Mouse (Mus musculus): ENCODE measurements around the gene Trmt2a. TPM values are rescaled to one million over a fixed set of nuclear protein-coding genes. Genes with fewer than 3 reads are reported as not detected.

Gene Trmt2a
- total RNA-seq (2021), result 10 to 100 TPM; 51.1 to 54.9 TPM
- long read RNA-seq, experiment 1, transcript Trmt2a-203 (12 exons, 2,367 nt), result major isoform, 13 of 52 reads
- long read RNA-seq, experiment 1, partial matches to known transcripts, result 5 of 52 reads
- long read RNA-seq, experiment 1, other reads (novel, unspliced or antisense), result 25 of 52 reads
- long read RNA-seq, experiment 2, transcript Trmt2a-203 (12 exons, 2,367 nt), result major isoform, 18 of 50 reads
- long read RNA-seq, experiment 2, partial matches to known transcripts, result 5 of 50 reads
- long read RNA-seq, experiment 2, other reads (novel, unspliced or antisense), result 26 of 50 reads

- 0 out of 2 replicates have a peak, but pooled peaks have one; percentile 22 for TF ChIP-seq CTCF (conservative IDR thresholded peaks at IDR 0.05)
- H3K27ac ChIP-seq, result peak within 1 kb of the TSS; percentile 96
Measured at GRCm38 (mm10) chr16:18248433-18249363, at the start of gene Trmt2a, which contains the start of gene Ranbp1. TSS of gene Trmt2a (plus strand) at chr16:18248679. TSS of gene Ranbp1 (minus strand) at chr16:18248732.

DNA sequence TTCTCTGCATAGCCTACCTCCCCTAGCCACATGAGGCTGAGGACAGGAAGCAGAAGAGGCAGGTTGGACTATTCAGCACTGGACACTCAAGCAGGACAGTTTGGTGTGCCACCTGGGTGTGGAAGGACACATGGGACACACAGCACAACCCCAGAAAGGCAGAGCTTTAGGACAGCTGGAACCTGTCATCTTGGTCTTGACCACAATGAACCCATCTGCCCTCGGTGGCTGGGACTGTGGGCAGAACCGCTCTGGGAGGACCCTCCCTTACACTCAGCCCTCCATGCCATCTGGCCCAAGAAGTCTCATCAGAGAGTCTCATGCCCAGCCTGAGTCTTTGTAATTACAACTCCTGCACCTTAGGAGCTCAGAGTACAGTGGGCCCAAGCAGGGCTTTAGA lies 48.4 kb upstream of the Trmt2a start:
- DNase-seq (ENCODE audit: low spot score in 2 of 2), result no peak
- Histone ChIP-seq H3K4me3 (no peak overlapping the region), H3K27ac (no peak overlapping the region)
- no peak for TF ChIP-seq CTCF (conservative IDR thresholded peaks at IDR 0.05)

More at GRCm38 (mm10) chr16:18248433-18249363, at the start of gene Trmt2a, which contains the start of gene Ranbp1:
- H3K4me3 ChIP-seq, result peak within 1 kb of the TSS; percentile 69
- peak; percentile 97 to 98 for DNase-seq (ENCODE audit: low spot score in 2 of 2)

DNA sequence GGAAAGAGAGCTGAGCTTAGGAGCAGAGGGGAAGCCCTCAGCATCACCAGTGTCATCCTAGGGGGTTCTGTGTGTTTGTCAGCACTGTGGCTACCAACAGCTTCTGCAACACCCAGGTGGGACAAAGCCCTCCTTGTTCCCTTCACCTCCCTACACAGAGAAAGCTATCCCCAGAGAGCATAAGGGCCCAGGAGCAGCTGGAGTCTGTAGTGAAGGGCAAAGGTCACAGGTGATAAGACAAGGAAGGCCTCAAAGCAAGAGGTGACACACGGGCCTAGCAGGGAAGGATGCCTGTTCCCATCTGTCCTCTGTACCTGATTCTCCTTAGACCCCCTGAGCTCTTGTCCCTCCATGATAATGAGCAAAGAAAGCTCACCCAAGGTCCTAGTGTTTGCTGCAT lies 46.9 kb upstream of the Trmt2a start:
- DNase-seq (ENCODE audit: low spot score in 2 of 2), result no peak
- Histone ChIP-seq H3K27ac (no peak overlapping the region), H3K4me3 (no peak overlapping the region)
- no peak for TF ChIP-seq CTCF (conservative IDR thresholded peaks at IDR 0.05)

GRCm38 (mm10) chr16:18202061-18202460 lies 46.4 kb upstream of the Trmt2a start:
- no peak for TF ChIP-seq CTCF (conservative IDR thresholded peaks at IDR 0.05)
- Histone ChIP-seq H3K4me3 (no peak overlapping the region), H3K27ac (no peak overlapping the region)
- no peak for DNase-seq (ENCODE audit: low spot score in 2 of 2)

DNA sequence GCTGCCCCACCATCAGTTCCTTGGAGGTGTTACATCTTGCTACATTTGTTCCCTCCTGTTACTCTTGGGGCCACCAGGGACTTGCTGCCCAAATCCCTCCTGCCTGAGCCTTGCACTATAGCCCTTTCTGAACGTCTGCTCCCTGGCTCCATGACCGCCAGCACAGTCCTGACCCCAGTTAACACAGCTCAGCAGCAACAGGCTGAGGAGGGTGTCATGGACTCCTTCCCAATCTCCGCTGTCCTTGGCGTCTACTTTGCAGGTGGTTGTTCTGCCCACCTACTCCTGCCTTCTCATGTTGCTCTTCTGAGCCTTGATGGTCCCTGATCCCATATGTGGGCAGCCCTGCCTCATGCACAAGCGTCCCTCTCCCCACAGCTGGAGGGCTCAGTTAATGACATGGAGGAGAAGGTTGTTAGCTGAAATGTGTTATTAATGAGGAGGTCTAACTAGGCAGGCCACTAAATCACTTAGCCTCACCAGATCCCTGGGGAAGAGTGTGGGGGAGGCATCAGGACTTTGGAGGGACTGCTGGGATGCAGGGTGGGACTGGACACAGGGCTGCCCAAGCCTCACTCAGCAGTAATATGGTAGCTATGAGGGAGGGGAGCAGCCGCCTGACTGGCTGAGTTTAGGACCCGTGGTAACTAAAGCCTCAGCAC lies 44.9 kb upstream of the Trmt2a start:
- no peak overlapping the region for H3K27ac ChIP-seq
- no peak for DNase-seq (ENCODE audit: low spot score in 2 of 2)
- no peak for TF ChIP-seq CTCF (conservative IDR thresholded peaks at IDR 0.05)
- no peak overlapping the region for H3K4me3 ChIP-seq

DNA sequence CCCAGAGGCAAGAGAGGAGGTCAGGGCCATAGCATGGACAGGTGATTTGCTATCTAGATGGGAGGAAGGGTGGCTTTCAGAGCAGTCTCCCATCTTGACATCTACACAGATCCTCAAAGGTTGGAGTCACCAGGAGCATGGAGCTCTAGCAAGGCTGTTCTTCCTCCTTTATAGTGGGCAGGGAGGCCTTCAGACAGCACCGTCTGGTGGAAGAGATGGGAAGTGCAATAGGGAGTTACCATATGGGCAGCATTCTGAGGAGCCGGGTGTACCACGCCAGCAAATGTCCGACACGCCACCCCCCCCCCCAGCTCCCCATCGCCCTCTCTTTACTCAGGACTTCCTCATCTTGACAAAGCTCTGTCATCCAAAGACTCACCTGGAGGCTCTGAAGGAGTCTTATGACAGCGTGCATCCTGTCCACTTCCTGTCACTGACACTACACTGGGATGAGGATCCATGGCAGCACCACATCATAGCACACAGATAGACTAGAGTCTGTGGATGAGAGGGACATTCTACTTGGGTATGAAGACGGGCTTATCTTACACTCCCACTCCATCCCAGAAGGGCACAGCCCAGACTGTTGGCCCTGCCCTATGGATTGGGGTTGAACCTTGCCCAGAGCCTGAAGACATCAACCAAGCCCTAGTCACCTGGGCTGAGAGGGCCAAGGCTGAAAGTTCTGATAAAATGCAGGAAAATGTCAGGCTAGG lies 37.6 kb upstream of the Trmt2a start:
- peak; percentile 72 to 85 for DNase-seq (ENCODE audit: low spot score in 2 of 2)
- Histone ChIP-seq H3K27ac (peak overlapping the region; percentile 69; the same call in 1 of the 2 replicates), H3K4me3 (no peak overlapping the region)
- TF ChIP-seq CTCF (conservative IDR thresholded peaks at IDR 0.05), result peak; percentile 90

GRCm38 (mm10) chr16:18211417-18212171 lies 36.9 kb upstream of the Trmt2a start:
- TF ChIP-seq CTCF (conservative IDR thresholded peaks at IDR 0.05), result peak; percentile 100
- Histone ChIP-seq H3K4me3 (no peak overlapping the region), H3K27ac (peak overlapping the region; percentile 69; the same call in 1 of the 2 replicates)
- peak; percentile 85 to 94 for DNase-seq (ENCODE audit: low spot score in 2 of 2)

- Histone ChIP-seq H3K4me3 (peak overlapping the region; percentile 26), H3K27ac (peak overlapping the region; percentile 91)
- DNase-seq (ENCODE audit: low spot score in 2 of 2), result peak; percentile 66 to 78
- TF ChIP-seq CTCF (conservative IDR thresholded peaks at IDR 0.05), result no peak
Measured at GRCm38 (mm10) chr16:18213689-18214088, 34.8 kb upstream of the Trmt2a start.

DNA sequence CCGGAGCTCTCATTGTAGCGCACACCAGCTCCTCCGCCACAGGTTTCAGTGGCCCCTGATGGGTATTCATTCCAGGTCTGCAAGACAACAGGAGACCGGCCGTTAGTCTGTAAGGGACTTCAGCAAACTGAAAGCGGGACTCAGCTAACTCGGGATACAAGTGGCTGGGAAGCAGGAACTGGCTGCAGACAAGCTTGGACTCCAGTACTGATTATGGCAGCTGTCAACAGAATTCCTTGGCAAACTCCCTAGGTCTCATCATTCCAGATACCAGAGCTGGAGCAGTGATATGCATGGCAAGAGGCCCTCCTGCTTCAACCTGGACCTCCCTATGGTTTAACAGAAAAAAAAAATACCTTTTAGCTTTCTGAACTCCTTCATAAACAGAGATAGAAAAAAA lies 33.6 kb upstream of the Trmt2a start:
- Histone ChIP-seq H3K27ac (peak overlapping the region; percentile 91), H3K4me3 (peak overlapping the region; percentile 26; the same call in 1 of the 2 replicates)
- TF ChIP-seq CTCF (conservative IDR thresholded peaks at IDR 0.05), result no peak
- no peak for DNase-seq (ENCODE audit: low spot score in 2 of 2)

GRCm38 (mm10) chr16:18217579-18217978 lies 30.9 kb upstream of the Trmt2a start, which contains the start of gene Ccdc188:
TSS of gene Ccdc188 (plus strand) at chr16:18217879.
- Histone ChIP-seq H3K4me3 (no peak within 1 kb of the TSS), H3K27ac (no peak within 1 kb of the TSS)
- no peak for DNase-seq (ENCODE audit: low spot score in 2 of 2)
- TF ChIP-seq CTCF (conservative IDR thresholded peaks at IDR 0.05), result no peak

DNA sequence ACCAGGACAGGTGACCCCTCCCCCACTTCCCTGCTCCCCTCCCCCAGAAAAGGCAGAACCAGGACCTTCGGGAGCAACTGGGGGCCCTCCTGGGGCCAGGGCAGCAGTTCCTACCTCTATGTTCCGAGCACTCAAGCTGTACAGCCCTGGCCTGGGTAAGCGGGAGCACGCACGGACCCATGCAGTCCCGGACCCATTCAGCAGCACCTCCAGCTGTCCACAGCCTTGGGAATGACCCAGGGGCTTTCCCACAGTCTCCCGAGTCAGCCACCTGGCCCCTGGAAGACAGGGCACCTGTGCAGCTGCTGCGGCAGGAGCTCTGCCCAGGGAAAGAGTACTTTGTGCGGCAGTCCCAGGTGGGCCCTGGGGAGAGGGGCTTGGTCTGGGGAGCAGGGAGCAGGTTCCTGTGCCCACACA lies 29.9 kb upstream of the Trmt2a start:
- Histone ChIP-seq H3K27ac (no peak overlapping the region), H3K4me3 (no peak overlapping the region)
- TF ChIP-seq CTCF (conservative IDR thresholded peaks at IDR 0.05), result no peak
- DNase-seq (ENCODE audit: low spot score in 2 of 2), result no peak

Data from layer of hippocampus, adult 2 months (tissue).